Mouse (Mus musculus) CD4-positive helper T cell, adult 2 months (primary cell): ENCODE measurements around the gene Zfp870.
A peak's percentile ranks its signal among the peaks of the same experiment; 100 is the strongest.
"Not testable (repeated sequence)": the region's sequence is repeated elsewhere in the genome, so short reads cannot be mapped to it uniquely, and the experiment has no call there.

Experiments
- DNase-seq: peaks from one replicate; pipeline ENCODE4 v3.0.0-alpha.2; 2012; ENCODE audit warnings: low read depth, missing footprints, low spot score

Zfp870 gene

GRCm38 (mm10) chr17:32872091-32872490, 19.4 kb downstream of the Zfp870 start:
- no peak for DNase-seq

GRCm38 (mm10) chr17:32871483-32871882, 20.0 kb downstream of the Zfp870 start:
- DNase-seq, result no peak

GRCm38 (mm10) chr17:32867266-32867665, 24.2 kb downstream of the Zfp870 start:
- not testable (repeated sequence) for DNase-seq

- DNase-seq, result not testable (repeated sequence)
Measured at GRCm38 (mm10) chr17:32856713-32857112, 34.7 kb downstream of the Zfp870 start.

GRCm38 (mm10) chr17:32851581-32851980, 39.9 kb downstream of the Zfp870 start:
- DNase-seq, result no peak

- no peak for DNase-seq
Measured at GRCm38 (mm10) chr17:32841388-32841787, 50.1 kb downstream of the Zfp870 start.

- no peak for DNase-seq
Measured at GRCm38 (mm10) chr17:32839083-32839802, 52.2 kb downstream of the Zfp870 start.

GRCm38 (mm10) chr17:32830418-32830782, 61.0 kb downstream of the Zfp870 start:
- no peak for DNase-seq

GRCm38 (mm10) chr17:32829540-32830417, 61.7 kb downstream of the Zfp870 start, which contains the start of gene Zfp799:
Gene Zfp799 (minus strand): TSS chr17:32830261.
- peak; percentile 85 for DNase-seq
